Mouse (Mus musculus) forebrain, postnatal 0 days (tissue): ENCODE data around the gene Map3k20. TPM values are rescaled to one million over a fixed set of nuclear protein-coding genes. Genes with fewer than 3 reads are reported as not detected.

Source experiments
- ATAC-seq: fragments of 200-750 bp; cut with Nextera tagmentation; 2 replicates; pipeline ENCODE4 v1.8.0; 2017; ENCODE audit warnings: mild to moderate bottlenecking, moderate library complexity
- DNase-seq: peaks from one replicate; pipeline ENCODE4 v3.0.0-alpha.2; 2015
- H3K27ac ChIP-seq: fragments of 300-500 bp; sonication (generic); 2 replicates; pipeline ENCODE4 v1.5.1; 2014; ENCODE audit warnings: low read depth, mild to moderate bottlenecking, antibody characterized with exemption, low read length, moderate library complexity, mixed read lengths
- H3K27me3 ChIP-seq: fragments of 300-500 bp; sonication (generic); 2 replicates; pipeline ENCODE4 v1.6.1; 2014; ENCODE audit warnings: mild to moderate bottlenecking, low read length, mixed read lengths; ENCODE audit not compliant: insufficient read depth
- H3K36me3 ChIP-seq: fragments of 300-500 bp; sonication (generic); 2 replicates; pipeline ENCODE4 v1.6.1; 2014; ENCODE audit warnings: mild to moderate bottlenecking, moderate library complexity; ENCODE audit not compliant: insufficient read depth
- H3K4me1 ChIP-seq: fragments of 300-500 bp; sonication (generic); 2 replicates; pipeline ENCODE4 v1.6.1; 2014; ENCODE audit warnings: antibody characterized with exemption; ENCODE audit not compliant: insufficient read depth
- H3K4me2 ChIP-seq: fragments of 300-500 bp; sonication (generic); 2 replicates; pipeline ENCODE4 v1.6.1; 2014; ENCODE audit warnings: low read depth, mild to moderate bottlenecking, moderate library complexity
- H3K4me3 ChIP-seq: fragments of 300-500 bp; sonication (generic); 2 replicates; pipeline ENCODE4 v1.5.1; 2014; ENCODE audit warnings: low read depth, low read length, mixed read lengths
- H3K9ac ChIP-seq: fragments of 300-500 bp; sonication (generic); 2 replicates; pipeline ENCODE4 v1.6.1; 2014; ENCODE audit warnings: mild to moderate bottlenecking
- H3K9me3 ChIP-seq: fragments of 300-500 bp; sonication (generic); 2 replicates; pipeline ENCODE4 v1.6.1; 2016; ENCODE audit warnings: low read length
- CTCF ChIP-seq: sonication (generic); IDR thresholded peaks from 2 replicates; pipeline ENCODE4 v1.5.1; 2016; ENCODE audit warnings: antibody characterized with exemption, control low read depth, low read depth
- WGBS: fragments of 180-500 bp; shearing (Covaris S2); extraction: QIAGEN DNeasy Blood & Tissue Kit; methylation state at CpG from one replicate; pipeline ENCODE4 v1.1.7; 2014; 5-methylcytosine and 5-hydroxymethylcytosine counted together
- polyA plus RNA-seq: library from polyadenylated mRNA; unstranded; fragments of >200 nt; fragmentation: Nextera tagmentation; extraction: Ambion mirVana; gene quantifications from 2 replicates; pipeline ENCODE4 v1.2.1, GENCODE M21; 2015
- total RNA-seq: library from RNA; depleted of rRNA; stranded (reverse); fragments of >200 nt; gene quantifications from 2 replicates; pipeline ENCODE4 v1.2.3, GENCODE M21; 2014; rRNA removed

The Map3k20 gene
- total RNA-seq (6.3 and 8.9 TPM in 2 replicates), polyA plus RNA-seq (2.1 and 3.6 TPM in 2 replicates)

GRCm38 (mm10) chr2:72285256-72285887 is at the start of gene Map3k20:
Gene Map3k20, plus strand, starts transcription at chr2:72285637.
- Histone ChIP-seq H3K9me3 (no peaks in the 10 kb centered on the region), H3K27ac (0 out of 2 replicates have a peak within 1 kb of the TSS, but pooled peaks have one; percentile 5), H3K4me3 (peak within 1 kb of the TSS; percentile 63), H3K9ac (peak within 1 kb of the TSS; percentile 57), H3K27me3 (no peaks in the 10 kb centered on the region), H3K4me1 (no peaks in the 10 kb centered on the region), H3K36me3 (no peaks in the 10 kb centered on the region), H3K4me2 (peak within 1 kb of the TSS; percentile 98)
- TF ChIP-seq CTCF: peak; percentile 61
- DNase-seq (peak; percentile 58), ATAC-seq (peak; percentile 89)
- WGBS: 7% methylated on average over 50 of the region's 50 CpGs

DNA sequence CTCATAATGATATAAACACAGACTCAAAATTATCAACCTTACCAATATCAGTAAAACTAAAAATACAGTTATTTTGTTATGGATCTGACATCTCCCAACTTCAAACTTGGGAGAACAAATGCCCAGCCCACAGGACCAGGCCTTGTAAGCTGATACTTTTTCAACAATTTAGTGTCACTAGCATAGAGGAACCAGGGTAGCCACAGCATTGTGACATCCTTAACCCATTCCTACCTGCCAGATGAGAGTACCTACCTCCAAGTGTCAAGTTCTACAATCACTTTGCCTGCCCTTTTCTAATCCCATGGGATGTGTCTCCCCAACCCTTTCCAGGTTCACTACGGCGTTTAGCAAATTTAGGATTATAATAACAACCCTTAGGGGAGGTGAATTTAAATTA is 47.0 kb upstream of the Map3k20 start:
- ATAC-seq (no peak), DNase-seq (no peak)
- no peak overlapping the region for H3K4me2 ChIP-seq
- no peak overlapping the region for H3K9ac ChIP-seq
- H3K9me3 ChIP-seq: no peaks in the 10 kb centered on the region
- H3K36me3 ChIP-seq: no peaks in the 10 kb centered on the region
- 79% methylated on average over 2 of the region's 2 CpGs for WGBS
- H3K4me1 ChIP-seq: no peaks in the 10 kb centered on the region; the same call in 1 of the 2 replicates
- no peak overlapping the region for H3K27ac ChIP-seq
- no peaks in the 10 kb centered on the region for H3K27me3 ChIP-seq
- no peak overlapping the region for H3K4me3 ChIP-seq
- no peak for TF ChIP-seq CTCF

GRCm38 (mm10) chr2:72238925-72239324 is 46.5 kb upstream of the Map3k20 start:
- ATAC-seq (no peak), DNase-seq (no peak)
- H3K4me3 ChIP-seq: no peak overlapping the region
- no peaks in the 10 kb centered on the region; the same call in 1 of the 2 replicates for H3K4me1 ChIP-seq
- H3K27me3 ChIP-seq: no peaks in the 10 kb centered on the region
- no peak overlapping the region for H3K9ac ChIP-seq
- H3K4me2 ChIP-seq: no peak overlapping the region
- TF ChIP-seq CTCF: no peak
- 34% methylated on average over 11 of the region's 11 CpGs for WGBS
- no peaks in the 10 kb centered on the region for H3K36me3 ChIP-seq
- no peak overlapping the region for H3K27ac ChIP-seq
- H3K9me3 ChIP-seq: no peaks in the 10 kb centered on the region

GRCm38 (mm10) chr2:72239456-72239855 is 46.0 kb upstream of the Map3k20 start:
- no peak overlapping the region for H3K9ac ChIP-seq
- H3K27ac ChIP-seq: no peak overlapping the region
- no peaks in the 10 kb centered on the region; the same call in 1 of the 2 replicates for H3K4me1 ChIP-seq
- no peaks in the 10 kb centered on the region for H3K9me3 ChIP-seq
- WGBS: 94% methylated on average over 8 of the region's 8 CpGs
- ATAC-seq (no peak), DNase-seq (no peak)
- no peaks in the 10 kb centered on the region for H3K36me3 ChIP-seq
- no peak overlapping the region for H3K4me2 ChIP-seq
- no peak overlapping the region for H3K4me3 ChIP-seq
- H3K27me3 ChIP-seq: no peaks in the 10 kb centered on the region
- TF ChIP-seq CTCF: no peak

DNA sequence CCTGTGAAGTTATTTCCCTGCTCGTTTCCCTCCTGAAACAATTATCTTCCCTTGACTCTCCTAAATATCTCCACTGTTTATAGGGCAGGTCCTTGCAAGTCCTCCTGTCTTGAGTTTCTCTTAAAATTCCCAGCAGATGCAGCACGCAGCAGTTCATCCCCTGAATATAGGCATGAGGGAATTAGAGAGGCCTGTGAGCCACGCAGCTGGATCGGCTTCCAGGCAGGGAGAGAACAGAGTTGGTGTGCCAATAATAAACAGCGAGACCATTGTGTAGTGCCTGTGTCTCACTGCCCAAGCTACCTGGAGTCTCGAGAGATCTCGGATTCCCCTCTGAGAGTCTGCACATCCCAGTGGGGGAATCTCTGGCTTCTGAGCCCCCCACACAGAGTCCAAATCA is 45.4 kb upstream of the Map3k20 start:
- H3K4me2 ChIP-seq: no peak overlapping the region
- DNase-seq (no peak), ATAC-seq (no peak; the same call in 1 of the 2 replicates)
- no peaks in the 10 kb centered on the region for H3K36me3 ChIP-seq
- no peak for TF ChIP-seq CTCF
- H3K4me3 ChIP-seq: no peak overlapping the region
- no peaks in the 10 kb centered on the region for H3K9me3 ChIP-seq
- H3K9ac ChIP-seq: no peak overlapping the region
- no peaks in the 10 kb centered on the region; the same call in 1 of the 2 replicates for H3K4me1 ChIP-seq
- H3K27ac ChIP-seq: 0 out of 2 replicates have a peak overlapping the region, but pooled peaks have one; percentile 9
- no peaks in the 10 kb centered on the region for H3K27me3 ChIP-seq
- 46% methylated on average over 7 of the region's 7 CpGs for WGBS

DNA sequence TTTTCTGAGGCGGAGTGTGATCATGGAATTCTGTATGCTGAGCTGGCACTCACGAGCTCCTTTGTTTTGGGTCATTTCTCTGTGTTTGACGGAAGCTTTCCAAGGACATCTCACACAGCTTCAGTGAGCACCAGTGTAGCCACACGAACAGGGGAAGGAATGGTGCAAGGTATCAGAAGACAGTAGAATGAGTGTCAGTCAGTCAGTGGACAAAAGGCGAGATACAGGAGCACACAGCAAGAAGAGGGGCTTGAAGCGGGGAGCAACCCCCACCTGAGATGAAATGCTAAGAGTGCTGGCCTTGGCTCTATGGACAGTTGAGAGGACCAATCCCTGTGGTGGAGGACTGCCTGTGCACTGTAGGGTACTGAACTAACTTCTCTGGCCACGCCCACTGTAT is 44.7 kb upstream of the Map3k20 start:
- no peaks in the 10 kb centered on the region; the same call in 1 of the 2 replicates for H3K4me1 ChIP-seq
- H3K27ac ChIP-seq: no peak overlapping the region
- WGBS: 82% methylated on average over 7 of the region's 7 CpGs
- H3K9ac ChIP-seq: no peak overlapping the region
- no peaks in the 10 kb centered on the region for H3K27me3 ChIP-seq
- DNase-seq (no peak), ATAC-seq (no peak)
- TF ChIP-seq CTCF: no peak
- H3K36me3 ChIP-seq: no peaks in the 10 kb centered on the region
- H3K4me3 ChIP-seq: no peak overlapping the region
- no peak overlapping the region for H3K4me2 ChIP-seq
- H3K9me3 ChIP-seq: no peaks in the 10 kb centered on the region

DNA sequence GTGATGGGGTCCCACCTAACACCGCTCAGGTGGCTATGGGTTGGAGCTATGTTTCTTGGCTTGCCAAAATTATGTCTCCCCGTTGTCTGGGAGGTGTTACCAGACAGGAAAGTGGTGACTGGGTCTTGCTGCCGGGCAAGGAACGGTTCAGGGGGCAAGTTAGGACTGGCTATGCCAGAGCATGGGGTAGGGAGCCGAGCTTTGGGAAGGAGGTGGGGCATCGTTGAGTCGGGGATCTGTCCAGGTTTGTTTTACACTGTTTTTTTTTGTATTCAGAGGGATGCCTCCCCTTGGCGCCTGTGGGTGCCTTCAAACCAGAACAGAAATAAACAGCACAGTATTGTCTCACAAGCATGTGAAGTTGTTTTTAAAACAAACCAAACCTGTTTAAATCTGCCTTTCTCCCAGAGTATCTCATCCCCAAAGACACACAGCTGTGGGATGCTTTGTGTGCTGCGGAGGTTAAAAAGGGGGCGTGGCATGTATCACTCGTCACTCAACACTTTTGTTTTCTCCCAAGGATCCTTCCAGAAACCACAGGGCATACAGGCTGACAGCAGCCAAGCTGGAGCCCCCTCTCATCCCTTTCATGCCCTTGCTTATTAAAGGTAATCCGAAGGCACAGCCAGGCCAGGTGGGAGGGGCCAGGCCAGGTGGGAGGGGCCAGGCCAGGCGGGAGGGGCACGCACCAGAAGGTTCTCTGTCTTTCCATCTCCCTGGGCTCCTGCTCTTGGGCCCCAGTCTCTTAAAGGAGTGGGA is 43.5 kb upstream of the Map3k20 start:
- Histone ChIP-seq H3K36me3 (no peaks in the 10 kb centered on the region), H3K4me3 (no peak overlapping the region), H3K27ac (no peak overlapping the region), H3K4me2 (no peak overlapping the region), H3K27me3 (no peaks in the 10 kb centered on the region), H3K4me1 (no peaks in the 10 kb centered on the region; the same call in 1 of the 2 replicates), H3K9ac (no peak overlapping the region), H3K9me3 (no peaks in the 10 kb centered on the region)
- TF ChIP-seq CTCF: no peak
- no peak for DNase-seq
- no peak for ATAC-seq
- 48% methylated on average over 14 of the region's 14 CpGs for WGBS
